Mouse (Mus musculus) CH12.LX (cell line): ENCODE data around the gene Ypel2.

ENCODE experiments used
- CHD2 ChIP-seq: IDR thresholded peaks from 2 replicates; pipeline ENCODE4 v1.6.1; 2011; ENCODE audit warnings: low read length, improper control_type of control experiment
- CTCF ChIP-seq, 2 experiments: IDR thresholded peaks in 1 of 2; conservative IDR thresholded peaks in 1 of 2; 2 replicates each; pipeline ENCODE4 v1.5.1; 2011 to 2012; ENCODE audit warnings: low read depth in 2 of 2, low read length in 2 of 2, improper control_type of control experiment in 1 of 2, inconsistent platforms in 1 of 2, mild to moderate bottlenecking in 1 of 2, moderate library complexity in 1 of 2
- GABPA ChIP-seq: IDR thresholded peaks from 2 replicates; pipeline ENCODE4 v1.6.1; 2012; ENCODE audit warnings: low read depth, low read length, improper control_type of control experiment, inconsistent platforms; ENCODE audit not compliant: insufficient replicate concordance
- HCFC1 ChIP-seq: IDR thresholded peaks from 2 replicates; pipeline ENCODE4 v1.6.1; 2012; ENCODE audit warnings: low read depth, mild to moderate bottlenecking, inconsistent platforms, low read length, improper control_type of control experiment
- JUN ChIP-seq: IDR thresholded peaks from 2 replicates; pipeline ENCODE4 v1.6.1; 2011; ENCODE audit warnings: low read depth, mild to moderate bottlenecking, low read length, improper control_type of control experiment, moderate library complexity; ENCODE audit not compliant: insufficient read depth
- MAFK ChIP-seq: IDR thresholded peaks from 2 replicates; pipeline ENCODE4 v1.6.1; 2011; ENCODE audit warnings: low read length, improper control_type of control experiment; ENCODE audit not compliant: insufficient replicate concordance
- MYC ChIP-seq: IDR thresholded peaks from 2 replicates; pipeline ENCODE4 v1.6.1; 2011; ENCODE audit warnings: low read depth, mild to moderate bottlenecking, improper control_type of control experiment, low read length
- POLR2A ChIP-seq: IDR thresholded peaks from 2 replicates; pipeline ENCODE4 v1.6.1; 2011; ENCODE audit warnings: low read depth, mild to moderate bottlenecking, improper control_type of control experiment, low read length
- RAD21 ChIP-seq: IDR thresholded peaks from 2 replicates; pipeline ENCODE4 v1.6.1; 2011; ENCODE audit warnings: low read depth, mild to moderate bottlenecking, low read length, improper control_type of control experiment, moderate library complexity
- TBP ChIP-seq: conservative IDR thresholded peaks from 2 replicates; pipeline ENCODE4 v1.6.1; 2011; ENCODE audit warnings: low read depth, low read length, improper control_type of control experiment
- ZC3H11A ChIP-seq: IDR thresholded peaks from 2 replicates; pipeline ENCODE4 v1.6.1; 2012; ENCODE audit warnings: low read depth, mild to moderate bottlenecking, inconsistent platforms, low read length, improper control_type of control experiment

DNA sequence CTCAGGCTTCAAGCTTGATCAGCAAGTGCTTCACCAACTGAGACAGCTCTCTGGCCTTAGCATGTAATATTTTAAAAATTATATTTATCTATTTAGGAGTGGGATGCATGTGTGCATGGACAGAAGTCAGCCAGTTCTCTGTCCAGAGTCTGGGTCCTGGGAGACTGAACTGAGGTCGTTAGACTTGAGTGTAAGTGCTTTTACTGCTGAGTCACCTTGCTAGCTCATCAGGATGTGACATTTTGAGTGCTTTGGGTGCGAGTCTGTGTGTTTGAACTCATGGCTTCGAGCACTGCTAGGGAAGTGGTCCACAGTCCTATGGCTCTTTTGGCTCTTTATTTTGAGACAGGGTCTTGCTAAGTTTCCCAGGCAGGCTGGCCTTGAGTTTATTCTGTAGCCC, 49.5 kb upstream of the Ypel2 start:
- no peak for TF ChIP-seq MAFK
- no peak for TF ChIP-seq POLR2A
- TF ChIP-seq JUN, result no peak
- TF ChIP-seq CTCF (conservative IDR thresholded peaks at IDR 0.05 in 1 of 2, IDR thresholded peaks at IDR 0.05 in 1 of 2; ENCODE audit: low read depth in 2 of 2, low read length in 2 of 2), result no peak
- no peak for TF ChIP-seq CHD2
- TF ChIP-seq GABPA, result no peak
- TF ChIP-seq TBP, result no peak
- TF ChIP-seq RAD21, result no peak
- no peak for TF ChIP-seq MYC
- no peak for TF ChIP-seq HCFC1
- TF ChIP-seq ZC3H11A, result no peak
